Mouse (Mus musculus): ENCODE results near the gene Tufm. TPM values are rescaled to one million over a fixed set of nuclear protein-coding genes. Genes with fewer than 3 reads are reported as not detected.

Tufm gene
- total and polyA plus RNA-seq, 2 experiments from 2014 or later = 86.2 to 101 TPM

DNA sequence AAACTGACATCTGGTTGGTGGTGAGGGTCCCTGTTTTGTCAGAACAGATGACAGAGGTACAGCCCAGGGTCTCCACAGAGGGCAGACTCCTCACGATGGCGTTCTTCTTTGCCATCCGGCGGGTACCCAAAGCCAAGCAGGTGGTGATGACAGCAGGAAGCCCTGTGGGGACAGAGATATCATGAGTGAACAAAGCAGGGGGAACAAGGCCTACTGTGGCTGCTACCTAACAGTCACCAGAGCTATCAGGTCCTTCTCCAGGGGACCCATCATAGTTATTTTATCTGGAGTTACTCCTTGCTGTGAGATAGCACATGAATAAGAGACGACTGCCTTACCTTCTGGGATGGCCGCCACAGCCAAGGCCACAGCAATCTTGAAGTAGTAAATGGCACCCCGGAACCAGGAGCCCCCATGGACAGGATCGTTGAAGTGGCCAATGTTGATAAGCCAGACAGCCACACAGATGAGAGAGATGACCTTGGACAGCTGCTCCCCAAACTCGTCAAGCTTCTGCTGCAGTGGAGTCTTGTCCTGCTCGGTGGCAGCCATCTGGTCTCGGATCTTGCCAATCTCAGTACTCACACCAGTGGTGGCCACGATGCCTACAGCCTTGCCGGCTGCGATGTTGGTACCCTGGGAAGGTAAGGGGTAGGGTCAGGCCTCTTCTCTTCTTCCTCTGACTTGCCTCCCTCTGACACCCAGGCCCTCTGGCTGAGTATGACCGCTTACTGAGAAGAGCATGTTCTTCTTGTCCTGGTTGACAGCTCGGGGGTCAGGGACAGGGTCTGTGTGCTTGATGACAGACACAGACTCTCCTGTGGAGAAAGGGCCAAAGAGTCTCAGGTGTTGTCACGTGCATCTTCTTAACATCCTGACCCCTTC is 30.5 kb upstream of the Tufm start:
- H3K36me3 ChIP-seq (ENCODE audit: insufficient read depth, low read length) = no peaks in the 10 kb centered on the region
- TF ChIP-seq CTCF (IDR thresholded peaks at IDR 0.05) = no peak
- no peaks in the 10 kb centered on the region for H3K9me3 ChIP-seq (ENCODE audit: low read length)
- H3K4me3 ChIP-seq (ENCODE audit: low read depth, low read length) = no peak overlapping the region
- H3K4me1 ChIP-seq (ENCODE audit: insufficient read depth, low read length) = no peaks in the 10 kb centered on the region
- H3K27me3 ChIP-seq (ENCODE audit: insufficient read depth, low read length) = no peaks in the 10 kb centered on the region
- no peak overlapping the region for H3K9ac ChIP-seq (replicated peaks; ENCODE audit: low read length, poor library complexity, severe bottlenecking)
- 87% methylated on average over 17 of the region's 17 CpGs for WGBS
- H3K27ac ChIP-seq (ENCODE audit: low read depth, low read length) = no peak overlapping the region
- DNase-seq (ENCODE audit: low spot score) = no peak
- H3K4me2 ChIP-seq (ENCODE audit: low read depth, low read length, poor library complexity, severe bottlenecking) = no peak overlapping the region
- no peak for ATAC-seq (ENCODE audit: low FRiP score)

DNA sequence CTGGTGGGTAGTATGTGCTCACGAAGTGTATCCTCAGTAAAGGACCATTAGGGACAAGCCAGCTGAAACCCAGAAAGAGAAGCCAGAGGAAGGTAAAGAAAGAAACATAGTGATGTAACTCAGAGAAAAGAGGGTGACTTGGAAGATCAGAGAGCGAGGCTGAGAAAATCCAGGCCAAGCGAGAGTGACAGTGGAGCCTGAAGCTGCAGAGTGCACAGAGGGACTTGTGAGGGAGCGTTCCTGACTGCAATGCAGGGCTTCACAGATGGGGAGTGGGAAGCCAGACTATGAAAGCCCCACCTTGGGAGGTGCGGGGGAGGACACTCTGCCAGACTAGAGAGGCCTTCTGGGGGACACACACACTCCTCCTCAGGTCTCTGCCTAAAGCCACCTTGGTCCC is 28.9 kb upstream of the Tufm start:
- Histone ChIP-seq H3K4me1 (ENCODE audit: insufficient read depth, low read length) (no peaks in the 10 kb centered on the region), H3K9ac (replicated peaks; ENCODE audit: low read length, poor library complexity, severe bottlenecking) (no peak overlapping the region), H3K4me2 (ENCODE audit: low read depth, low read length, poor library complexity, severe bottlenecking) (no peak overlapping the region), H3K9me3 (ENCODE audit: low read length) (no peaks in the 10 kb centered on the region), H3K36me3 (ENCODE audit: insufficient read depth, low read length) (no peaks in the 10 kb centered on the region), H3K4me3 (ENCODE audit: low read depth, low read length) (no peak overlapping the region), H3K27me3 (ENCODE audit: insufficient read depth, low read length) (no peaks in the 10 kb centered on the region), H3K27ac (ENCODE audit: low read depth, low read length) (no peak overlapping the region)
- ATAC-seq (ENCODE audit: low FRiP score) = no peak
- DNase-seq (ENCODE audit: low spot score) = no peak
- 72% methylated on average over 5 of the region's 5 CpGs for WGBS
- no peak for TF ChIP-seq CTCF (IDR thresholded peaks at IDR 0.05)

DNA sequence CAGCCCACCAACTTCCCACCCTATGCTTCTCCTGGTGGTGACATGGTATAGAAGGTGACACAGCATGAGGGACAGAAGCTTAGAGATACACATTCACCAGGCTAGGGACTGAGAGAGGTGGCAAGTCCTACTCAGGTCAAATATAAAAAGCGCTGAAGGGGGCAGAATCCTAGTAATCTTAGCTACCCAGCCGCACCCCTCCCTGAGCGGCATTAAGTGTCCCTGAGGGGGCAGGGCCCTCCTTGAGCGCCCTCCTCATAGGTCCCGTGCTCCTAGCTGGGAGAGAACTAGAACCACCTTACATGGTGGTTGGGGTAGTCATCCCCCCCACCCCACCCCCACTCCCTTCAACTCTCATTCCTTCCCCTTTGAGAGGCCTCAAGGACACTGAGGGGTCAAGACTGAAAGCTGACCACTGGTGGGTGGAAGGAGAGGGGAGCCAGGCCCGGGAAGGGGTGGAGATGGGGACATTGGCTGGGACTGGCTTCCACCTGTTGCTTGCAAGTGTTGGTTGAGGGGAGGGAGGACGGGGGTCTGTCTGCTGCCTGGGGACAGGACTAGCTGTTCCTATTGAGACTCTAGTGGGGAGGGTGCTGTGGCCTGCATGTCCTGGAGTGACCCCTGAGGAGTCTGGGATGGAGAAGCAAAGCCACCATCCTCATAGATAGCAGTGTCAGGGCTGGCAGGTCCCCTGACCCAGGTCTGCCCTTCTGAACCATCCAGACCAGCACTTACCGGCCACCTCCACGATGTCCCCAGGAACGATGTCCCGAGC is 28.1 kb upstream of the Tufm start:
- no peak for DNase-seq (ENCODE audit: low spot score)
- 78% methylated on average over 11 of the region's 11 CpGs for WGBS
- Histone ChIP-seq H3K27ac (ENCODE audit: low read depth, low read length) (no peak overlapping the region), H3K27me3 (ENCODE audit: insufficient read depth, low read length) (no peaks in the 10 kb centered on the region), H3K36me3 (ENCODE audit: insufficient read depth, low read length) (no peaks in the 10 kb centered on the region), H3K4me2 (ENCODE audit: low read depth, low read length, poor library complexity, severe bottlenecking) (no peak overlapping the region), H3K9ac (replicated peaks; ENCODE audit: low read length, poor library complexity, severe bottlenecking) (no peak overlapping the region), H3K9me3 (ENCODE audit: low read length) (no peaks in the 10 kb centered on the region), H3K4me1 (ENCODE audit: insufficient read depth, low read length) (no peaks in the 10 kb centered on the region), H3K4me3 (ENCODE audit: low read depth, low read length) (no peak overlapping the region)
- ATAC-seq (ENCODE audit: low FRiP score) = no peak
- TF ChIP-seq CTCF (IDR thresholded peaks at IDR 0.05) = no peak

DNA sequence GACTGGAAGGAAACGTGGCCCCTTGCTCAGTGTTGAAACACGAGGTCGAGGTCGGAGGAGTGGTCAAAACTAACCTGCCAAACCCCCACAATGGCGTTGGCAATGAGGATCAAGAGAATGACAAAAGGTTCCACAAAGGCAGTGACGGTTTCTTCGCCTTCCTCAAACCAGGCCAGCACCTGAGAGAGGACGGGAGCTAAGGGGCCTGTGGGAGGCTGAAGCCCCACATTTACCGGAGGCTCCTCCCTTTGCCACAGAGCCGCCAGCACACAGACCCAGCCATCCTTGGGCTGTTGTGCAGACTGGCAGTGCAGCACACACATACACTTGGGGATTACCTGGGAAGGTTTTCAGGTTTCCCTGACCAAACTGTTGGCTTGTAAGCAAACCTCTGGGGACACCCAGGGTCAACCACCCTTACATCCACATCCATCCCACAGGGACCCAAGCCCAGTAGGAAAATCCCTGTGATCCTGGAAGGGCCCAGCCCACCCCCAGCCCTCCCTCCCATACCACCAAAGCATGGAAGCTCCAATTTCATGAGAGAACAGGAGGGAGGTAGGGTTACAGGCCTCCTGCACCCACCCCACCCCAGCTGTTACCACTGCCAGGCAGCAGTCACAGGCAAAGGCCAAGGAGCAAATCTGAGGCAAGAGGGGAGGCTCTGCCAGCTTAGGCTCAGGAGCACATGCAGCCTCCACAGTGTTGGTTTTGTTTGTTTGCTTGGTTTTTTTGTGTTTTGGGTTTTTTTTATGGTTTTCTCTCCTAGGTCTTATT is 26.4 kb upstream of the Tufm start:
- no peaks in the 10 kb centered on the region for H3K4me1 ChIP-seq (ENCODE audit: insufficient read depth, low read length)
- no peaks in the 10 kb centered on the region for H3K27me3 ChIP-seq (ENCODE audit: insufficient read depth, low read length)
- no peak for TF ChIP-seq CTCF (IDR thresholded peaks at IDR 0.05)
- 48% methylated on average over 10 of the region's 10 CpGs for WGBS
- no peak overlapping the region for H3K9ac ChIP-seq (replicated peaks; ENCODE audit: low read length, poor library complexity, severe bottlenecking)
- H3K9me3 ChIP-seq (ENCODE audit: low read length) = no peaks in the 10 kb centered on the region
- H3K27ac ChIP-seq (ENCODE audit: low read depth, low read length) = no peak overlapping the region
- ATAC-seq (ENCODE audit: low FRiP score) = no peak
- 0 out of 2 replicates have a peak, but pooled peaks cover 2% of the 10 kb centered on the region for H3K36me3 ChIP-seq (ENCODE audit: insufficient read depth, low read length)
- no peak overlapping the region for H3K4me2 ChIP-seq (ENCODE audit: low read depth, low read length, poor library complexity, severe bottlenecking)
- H3K4me3 ChIP-seq (ENCODE audit: low read depth, low read length) = no peak overlapping the region
- no peak for DNase-seq (ENCODE audit: low spot score)

DNA sequence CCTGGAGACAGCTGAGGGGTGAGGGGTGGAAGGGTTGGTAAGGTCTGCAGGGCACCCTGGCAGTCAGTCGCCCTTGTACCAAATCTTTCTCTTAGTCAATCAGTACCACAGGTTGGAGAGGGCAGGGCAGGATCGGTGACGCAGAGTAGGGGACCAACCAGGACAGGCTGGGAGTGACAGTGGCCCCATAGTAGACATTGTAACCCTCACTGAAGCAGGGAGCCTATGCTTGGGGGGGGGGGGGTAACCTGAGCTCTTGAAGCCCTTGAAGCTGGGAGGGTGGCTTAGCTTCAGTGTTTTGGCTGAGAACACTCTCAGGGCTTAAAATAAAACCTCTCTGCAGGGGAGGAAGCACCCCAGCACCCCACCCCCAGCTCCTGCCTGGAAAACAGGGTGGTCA is 25.5 kb upstream of the Tufm start:
- Histone ChIP-seq H3K9ac (replicated peaks; ENCODE audit: low read length, poor library complexity, severe bottlenecking) (0 out of 2 replicates have a peak overlapping the region, but pooled peaks have one; percentile 8), H3K27me3 (ENCODE audit: insufficient read depth, low read length) (no peaks in the 10 kb centered on the region), H3K4me3 (ENCODE audit: low read depth, low read length) (no peak overlapping the region), H3K4me2 (ENCODE audit: low read depth, low read length, poor library complexity, severe bottlenecking) (no peak overlapping the region), H3K9me3 (ENCODE audit: low read length) (no peaks in the 10 kb centered on the region), H3K27ac (ENCODE audit: low read depth, low read length) (no peak overlapping the region), H3K4me1 (ENCODE audit: insufficient read depth, low read length) (no peaks in the 10 kb centered on the region), H3K36me3 (ENCODE audit: insufficient read depth, low read length) (peaks cover 7% of the 10 kb centered on the region)
- WGBS = 64% methylated on average over 3 of the region's 3 CpGs
- ATAC-seq (ENCODE audit: low FRiP score) (no peak), DNase-seq (ENCODE audit: low spot score) (no peak)
- TF ChIP-seq CTCF (IDR thresholded peaks at IDR 0.05) = no peak

All from midbrain, postnatal 0 days (tissue).